Mouse (Mus musculus): Measurements from ENCODE around the gene Braf. TPM values are rescaled to one million over a fixed set of nuclear protein-coding genes. Genes with fewer than 3 reads are reported as not detected.

Gene Braf
- polyA plus RNA-seq, 1 experiment from 2014 or later = 10.3 TPM

DNA sequence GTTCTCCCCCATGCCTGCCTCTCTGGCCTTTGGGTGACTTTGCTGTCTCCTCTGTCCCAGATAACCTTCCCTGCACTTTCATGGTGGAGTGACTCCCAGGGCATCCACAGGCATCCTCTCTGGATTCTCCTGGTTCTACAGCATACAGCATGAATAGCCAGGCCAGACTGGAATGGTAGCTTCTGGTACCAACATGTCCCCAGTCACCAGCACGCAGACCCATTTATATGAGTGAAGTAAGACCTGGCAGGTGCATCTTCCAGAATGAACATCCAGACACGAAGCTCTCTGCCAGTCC lies 169.7 kb downstream of the Braf start:
- 70% methylated on average over 2 of the region's 2 CpGs for whole genome bisulfite sequencing
- Histone ChIP-seq H3K4me1 (peaks cover 55% of the 10 kb centered on the region), H3K9ac (peak overlapping the region; percentile 41), H3K27me3 (replicated peaks) (no peaks in the 10 kb centered on the region), H3K4me2 (peak overlapping the region; percentile 74), H3K9me3 (no peaks in the 10 kb centered on the region), H3K36me3 (peaks cover 14% of the 10 kb centered on the region; the same call in 1 of the 2 replicates), H3K27ac (replicated peaks) (peak overlapping the region; percentile 43), H3K4me3 (peak overlapping the region; percentile 85)
- ATAC-seq (ENCODE audit: extremely low read depth, insufficient number of reproducible peaks, low FRiP score, low TSS enrichment) = no peak

GRCm38 (mm10) chr6:39554888-39555647 lies 170.2 kb downstream of the Braf start:
- peak overlapping the region; percentile 74 for H3K4me2 ChIP-seq
- H3K27me3 ChIP-seq (replicated peaks) = no peaks in the 10 kb centered on the region
- peak overlapping the region; percentile 85 for H3K4me3 ChIP-seq
- H3K36me3 ChIP-seq = peaks cover 14% of the 10 kb centered on the region; the same call in 1 of the 2 replicates
- peak overlapping the region; percentile 41 for H3K9ac ChIP-seq
- no peaks in the 10 kb centered on the region for H3K9me3 ChIP-seq
- no peak for ATAC-seq (ENCODE audit: extremely low read depth, insufficient number of reproducible peaks, low FRiP score, low TSS enrichment)
- WGBS = 52% methylated on average over 12 of the region's 12 CpGs
- peaks cover 55% of the 10 kb centered on the region for H3K4me1 ChIP-seq
- H3K27ac ChIP-seq (replicated peaks) = peak overlapping the region; percentile 43

Other genes with a start within 250 kb of the Braf start
- 15.9 and 17.4 TPM in 2 replicates for gene Dennd2a, start 167.6 kb downstream of the Braf start, polyA plus RNA-seq (2015; fragmentation: Nextera tagmentation; extraction: Ambion mirVana)
- 12.6 and 14.6 TPM in 2 replicates for gene Adck2, start 151.6 kb downstream of the Braf start, polyA plus RNA-seq (2015; fragmentation: Nextera tagmentation; extraction: Ambion mirVana)
- 1.1 and 1.8 TPM in 2 replicates for gene Gm42420, start 139.7 kb downstream of the Braf start, polyA plus RNA-seq (2015; fragmentation: Nextera tagmentation; extraction: Ambion mirVana)
- gene Ndufb2, start 132.9 kb downstream of the Braf start, polyA plus RNA-seq (2015; fragmentation: Nextera tagmentation; extraction: Ambion mirVana) = 599 and 674 TPM in 2 replicates
- 176 and 181 TPM in 2 replicates for gene Mrps33, start 85.5 kb upstream of the Braf start, polyA plus RNA-seq (2015; fragmentation: Nextera tagmentation; extraction: Ambion mirVana)
- 0.03 TPM in 1 of 2 replicates, not detected in the other for gene Tmem178b, start 147.8 kb upstream of the Braf start, polyA plus RNA-seq (2015; fragmentation: Nextera tagmentation; extraction: Ambion mirVana)